Mouse (Mus musculus) erythroblast, embryonic 14.5 days (primary cell): ENCODE data around the gene Slc22a22. TPM values are rescaled to one million over a fixed set of nuclear protein-coding genes. Genes with fewer than 3 reads are reported as not detected.

Experiments
- H3K27me3 ChIP-seq: 2 replicates; pipeline ENCODE4 v1.6.1; 2012; ENCODE audit warnings: inconsistent platforms; ENCODE audit not compliant: control insufficient read depth
- H3K36me3 ChIP-seq: 2 replicates; pipeline ENCODE4 v1.6.1; 2012; ENCODE audit warnings: mild to moderate bottlenecking, inconsistent platforms; ENCODE audit not compliant: control insufficient read depth
- H3K4me1 ChIP-seq: 2 replicates; pipeline ENCODE4 v1.6.1; 2012; ENCODE audit warnings: inconsistent platforms; ENCODE audit not compliant: control insufficient read depth
- H3K4me3 ChIP-seq: replicated peaks from 2 replicates; pipeline ENCODE3; 2012; ENCODE audit warnings: moderate library complexity, mild to moderate bottlenecking, inconsistent platforms
- H3K9me3 ChIP-seq: 2 replicates; pipeline ENCODE4 v1.6.1; 2012; ENCODE audit warnings: low read length, inconsistent platforms, mixed read lengths; ENCODE audit not compliant: control insufficient read depth
- GATA1 ChIP-seq: IDR thresholded peaks from 2 replicates; pipeline ENCODE4 v1.6.1; 2012; ENCODE audit warnings: low read length, inconsistent platforms, mixed read lengths
- TAL1 ChIP-seq: IDR thresholded peaks from 3 replicates; pipeline ENCODE4 v1.6.1; 2012; ENCODE audit warnings: low read length, inconsistent platforms, mixed read lengths
- polyA plus RNA-seq: library from polyadenylated mRNA; stranded (reverse); fragments of >175 nt; gene quantifications from 2 replicates; pipeline ENCODE4 v1.2.3, GENCODE M21; 2012

The Slc22a22 gene
- polyA plus RNA-seq: not detected in 2 replicates

DNA sequence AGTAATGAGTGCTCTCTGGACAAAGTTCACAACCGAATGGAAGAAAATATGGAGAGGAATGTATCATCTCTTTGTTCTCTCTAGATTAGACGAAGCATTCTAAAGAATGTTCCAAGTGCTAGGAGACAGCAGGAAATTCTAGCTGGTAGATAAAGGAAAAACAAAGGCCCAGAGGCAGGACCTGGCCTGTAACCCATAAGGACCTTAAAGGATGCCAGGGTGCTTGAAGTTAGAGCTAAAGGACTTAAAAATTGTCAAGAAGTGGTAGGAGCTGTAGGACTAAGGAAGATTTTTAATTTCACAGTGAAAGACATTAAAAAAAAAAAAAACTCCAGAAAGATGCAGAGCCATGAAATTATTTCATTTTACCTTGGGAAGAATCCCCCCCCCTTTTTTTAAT is at the start of gene Slc22a22:
Slc22a22 (minus strand) TSS at position 101 of the 400 bp plus-strand sequence.
- Histone ChIP-seq H3K4me1 (no peaks in the 10 kb centered on the region), H3K9me3 (no peaks in the 10 kb centered on the region), H3K4me3 (no peak within 1 kb of the TSS), H3K36me3 (no peaks in the 10 kb centered on the region), H3K27me3 (no peaks in the 10 kb centered on the region)
- TF ChIP-seq TAL1 (no peak), GATA1 (no peak)

DNA sequence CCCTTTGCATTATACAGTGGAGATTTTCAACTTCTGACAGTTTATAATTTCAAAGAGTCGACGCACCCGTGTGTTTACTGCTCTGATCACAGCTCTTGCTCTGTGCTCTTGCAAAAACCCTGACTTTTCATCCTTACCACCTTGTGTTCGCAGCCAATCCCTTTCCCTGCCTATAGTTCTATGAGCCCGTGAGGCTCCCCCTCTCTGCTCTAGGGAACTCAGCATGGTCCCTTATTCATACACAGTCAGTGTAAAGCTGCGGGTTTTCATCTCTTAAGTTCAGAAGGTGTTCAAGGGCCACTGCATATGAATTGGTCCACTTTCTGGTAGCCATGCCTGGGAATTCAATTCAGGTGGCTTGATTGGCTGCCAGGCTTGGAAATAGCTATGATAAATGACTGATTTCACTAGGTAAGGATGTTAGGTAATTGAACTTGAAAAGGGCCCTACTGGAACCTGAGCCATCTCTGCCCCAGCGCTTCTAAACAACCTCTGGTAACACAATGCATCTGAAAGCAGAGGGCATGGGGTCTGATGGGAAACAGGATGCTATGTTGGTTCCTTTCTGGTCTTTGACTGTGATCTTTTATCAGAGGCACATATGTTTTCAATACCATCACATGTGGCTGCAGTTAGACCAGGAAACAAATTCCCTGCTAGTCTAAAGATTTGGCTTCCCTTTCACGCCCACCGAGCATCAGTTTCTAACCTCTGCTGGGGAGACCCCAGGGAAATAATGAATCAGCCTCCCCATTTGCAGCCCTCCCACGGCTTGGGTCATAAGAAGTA is 46.3 kb upstream of the Slc22a22 start:
- Histone ChIP-seq H3K4me3 (no peak overlapping the region), H3K36me3 (no peaks in the 10 kb centered on the region), H3K27me3 (no peaks in the 10 kb centered on the region), H3K4me1 (no peaks in the 10 kb centered on the region), H3K9me3 (no peaks in the 10 kb centered on the region)
- TF ChIP-seq TAL1 (no peak), GATA1 (no peak)

DNA sequence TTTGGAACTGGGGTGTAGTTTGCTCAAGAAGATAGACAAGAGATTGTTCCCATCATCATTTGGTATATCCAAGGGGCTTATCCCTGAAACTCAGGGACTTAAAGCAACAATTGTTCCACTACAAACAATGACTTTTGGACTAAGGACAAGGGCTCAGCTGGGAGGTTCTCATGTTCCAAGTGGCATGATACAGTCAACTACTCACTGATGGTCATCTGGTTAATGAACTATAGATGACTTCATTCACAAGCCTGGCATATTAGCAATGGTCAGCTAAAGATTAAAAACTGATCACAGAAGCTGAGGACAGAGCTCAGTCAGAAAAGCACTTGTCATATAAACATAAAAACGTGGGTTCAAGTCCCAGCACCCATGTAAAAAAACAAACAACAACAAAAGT is 44.7 kb upstream of the Slc22a22 start:
- no peaks in the 10 kb centered on the region for H3K36me3 ChIP-seq
- H3K9me3 ChIP-seq: no peaks in the 10 kb centered on the region
- H3K27me3 ChIP-seq: no peaks in the 10 kb centered on the region
- H3K4me3 ChIP-seq: no peak overlapping the region
- TF ChIP-seq GATA1: no peak
- no peak for TF ChIP-seq TAL1
- H3K4me1 ChIP-seq: no peaks in the 10 kb centered on the region

DNA sequence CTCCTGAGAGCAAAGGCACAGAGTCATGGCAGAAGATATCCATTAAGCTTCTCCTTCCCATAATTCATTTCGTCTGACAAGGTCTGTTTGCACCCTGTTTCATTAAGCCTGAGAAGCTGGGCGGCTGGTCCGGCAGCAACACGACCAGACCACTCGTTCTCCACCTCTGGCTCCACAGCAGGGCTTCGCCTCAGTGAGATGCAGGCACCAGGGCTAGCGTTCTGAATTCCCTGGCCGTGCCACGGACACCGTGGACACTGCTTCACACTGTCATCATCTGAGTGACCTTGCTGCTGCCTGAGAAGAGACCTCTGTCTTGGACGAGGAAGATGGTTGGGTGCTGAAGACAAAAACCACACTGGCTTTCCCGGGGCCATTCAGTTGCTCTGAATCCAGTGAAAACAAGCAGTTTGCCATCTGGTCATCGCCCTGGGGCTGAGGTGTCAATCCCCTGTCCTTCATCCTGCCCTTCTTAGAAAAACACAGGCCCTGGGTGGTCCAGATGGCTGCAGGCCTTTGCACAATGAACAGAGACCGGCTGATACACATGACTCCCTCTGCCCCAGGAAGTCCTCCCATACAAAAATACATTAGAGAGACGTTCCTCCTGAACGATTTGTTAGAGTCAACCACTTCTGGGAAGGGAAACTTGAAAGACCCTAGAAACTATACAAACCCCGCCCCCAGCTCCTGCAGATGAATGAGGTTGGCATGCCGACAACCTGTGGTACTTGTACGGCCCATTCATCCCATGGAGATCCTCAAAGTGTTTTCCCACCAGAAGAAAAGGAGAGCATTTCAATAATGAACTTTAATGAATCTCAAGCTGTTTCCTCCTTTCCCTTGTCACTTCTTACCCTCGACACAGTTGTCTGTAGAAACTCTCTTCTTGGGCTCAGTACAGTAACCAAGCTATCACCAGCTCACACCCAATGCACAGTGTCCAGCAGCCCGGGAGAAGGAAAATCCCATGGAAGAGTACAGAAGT is 32.1 kb upstream of the Slc22a22 start:
- Histone ChIP-seq H3K27me3 (no peaks in the 10 kb centered on the region), H3K9me3 (no peaks in the 10 kb centered on the region), H3K36me3 (no peaks in the 10 kb centered on the region), H3K4me3 (no peak overlapping the region), H3K4me1 (no peaks in the 10 kb centered on the region)
- TF ChIP-seq TAL1: no peak
- no peak for TF ChIP-seq GATA1

GRCm38 (mm10) chr15:57508242-57509184 is 31.1 kb upstream of the Slc22a22 start:
- Histone ChIP-seq H3K4me3 (no peak overlapping the region), H3K36me3 (no peaks in the 10 kb centered on the region), H3K27me3 (no peaks in the 10 kb centered on the region), H3K9me3 (no peaks in the 10 kb centered on the region), H3K4me1 (no peaks in the 10 kb centered on the region)
- no peak for TF ChIP-seq GATA1
- no peak for TF ChIP-seq TAL1

DNA sequence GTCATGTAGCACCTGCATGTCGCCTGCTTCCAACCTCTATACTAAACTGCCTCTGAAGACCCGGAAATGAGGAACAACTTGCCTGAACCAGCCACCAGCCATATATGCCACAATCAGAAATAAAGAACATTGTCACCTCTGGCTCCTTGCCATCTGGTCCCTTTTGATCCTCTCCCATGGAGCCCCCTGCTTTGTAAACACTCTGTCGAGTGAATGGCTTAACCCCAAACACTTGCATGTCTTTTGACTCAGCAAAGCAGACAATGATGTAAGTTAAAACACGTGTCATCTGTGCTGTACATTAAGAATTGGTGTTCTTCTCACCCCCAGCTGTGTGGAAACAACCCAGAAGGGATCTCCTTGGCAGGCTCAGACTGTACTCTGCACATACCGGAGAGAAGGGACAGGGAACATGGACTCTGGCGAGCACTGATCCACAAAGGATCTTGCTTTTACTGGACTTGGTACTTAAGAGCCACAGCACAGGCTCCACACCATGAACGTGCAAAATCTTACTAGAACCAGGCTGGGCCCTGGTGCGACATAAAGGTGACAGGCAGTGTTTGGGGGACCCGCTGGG is 26.8 kb upstream of the Slc22a22 start:
- Histone ChIP-seq H3K9me3 (no peaks in the 10 kb centered on the region), H3K36me3 (no peaks in the 10 kb centered on the region), H3K27me3 (no peaks in the 10 kb centered on the region), H3K4me1 (no peaks in the 10 kb centered on the region), H3K4me3 (no peak overlapping the region)
- TF ChIP-seq TAL1: no peak
- no peak for TF ChIP-seq GATA1

DNA sequence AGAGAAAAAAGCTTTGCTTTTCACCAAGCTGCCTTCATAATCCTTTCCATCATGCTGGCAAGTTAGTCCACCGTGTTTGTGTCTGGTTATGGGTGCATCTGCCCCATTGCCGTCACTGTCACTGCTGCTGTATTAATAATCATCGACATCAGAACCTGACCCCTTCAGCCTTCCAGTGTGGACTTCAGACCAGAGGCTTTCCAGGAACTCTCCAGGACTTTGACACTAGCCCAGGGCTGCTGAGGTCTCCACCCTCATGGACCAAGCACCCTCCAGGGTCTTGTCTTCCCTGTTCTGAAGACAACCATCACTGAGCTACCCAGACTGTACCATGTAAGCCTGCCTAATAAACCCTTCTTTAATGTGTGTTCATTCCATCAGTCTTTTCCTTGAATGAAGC is 26.2 kb upstream of the Slc22a22 start:
- H3K9me3 ChIP-seq: no peaks in the 10 kb centered on the region
- H3K4me3 ChIP-seq: no peak overlapping the region
- no peaks in the 10 kb centered on the region for H3K27me3 ChIP-seq
- H3K4me1 ChIP-seq: no peaks in the 10 kb centered on the region
- no peaks in the 10 kb centered on the region for H3K36me3 ChIP-seq
- no peak for TF ChIP-seq GATA1
- TF ChIP-seq TAL1: no peak

DNA sequence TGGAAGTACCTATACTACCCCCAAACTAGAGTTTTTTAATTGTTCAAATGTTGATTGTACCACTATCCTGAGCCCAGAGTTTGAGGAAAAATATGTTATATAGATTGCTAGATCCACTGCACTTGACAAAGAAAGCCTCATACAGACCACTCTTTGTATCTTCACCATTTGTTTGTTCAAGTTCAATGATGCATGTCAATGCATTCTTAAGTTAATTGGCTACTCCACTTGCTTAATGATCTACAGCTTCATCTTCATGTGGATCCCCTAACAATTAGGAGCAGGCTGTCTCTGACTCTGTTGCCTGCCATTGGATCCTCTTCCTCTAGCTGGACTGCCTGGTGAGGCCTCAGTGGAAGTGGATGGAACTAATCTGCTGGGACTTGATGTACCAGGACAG is 24.1 kb upstream of the Slc22a22 start:
- H3K36me3 ChIP-seq: no peaks in the 10 kb centered on the region
- H3K4me3 ChIP-seq: no peak overlapping the region
- no peaks in the 10 kb centered on the region for H3K9me3 ChIP-seq
- H3K27me3 ChIP-seq: no peaks in the 10 kb centered on the region
- no peak for TF ChIP-seq TAL1
- TF ChIP-seq GATA1: no peak
- no peaks in the 10 kb centered on the region for H3K4me1 ChIP-seq
